Mouse (Mus musculus) kidney, adult 2 months (tissue): ENCODE results near the gene A830031A19Rik. TPM values are rescaled to one million over a fixed set of nuclear protein-coding genes. Genes with fewer than 3 reads are reported as not detected.

Experiments
- DNase-seq: peaks from one replicate; pipeline ENCODE4 v3.0.0; 2021
- H3K27ac ChIP-seq: fragments of 200-500 bp; 2 replicates; pipeline ENCODE4 v1.5.1; 2012; ENCODE audit warnings: low read depth, low read length, control low read depth, inconsistent platforms; ENCODE audit not compliant: insufficient read depth
- H3K27me3 ChIP-seq: fragments of 200-500 bp; replicated peaks from 2 replicates; pipeline ENCODE4 v1.6.1; 2012; ENCODE audit warnings: mild to moderate bottlenecking, moderate library complexity, low read length, inconsistent platforms; ENCODE audit not compliant: control insufficient read depth, insufficient read depth
- H3K36me3 ChIP-seq: fragments of 200-500 bp; 2 replicates; pipeline ENCODE4 v1.6.1; 2012; ENCODE audit warnings: mild to moderate bottlenecking, moderate library complexity, low read length, inconsistent platforms; ENCODE audit not compliant: control insufficient read depth, insufficient read depth
- H3K4me1 ChIP-seq: fragments of 200-500 bp; 2 replicates; pipeline ENCODE4 v1.6.1; 2011; ENCODE audit warnings: low read length; ENCODE audit not compliant: control insufficient read depth, insufficient read depth
- H3K4me3 ChIP-seq: fragments of 200-500 bp; 2 replicates; pipeline ENCODE4 v1.5.1; 2011; ENCODE audit warnings: mild to moderate bottlenecking, low read depth, low read length, control low read depth; ENCODE audit not compliant: insufficient read depth
- CTCF ChIP-seq: fragments of 200-500 bp; conservative IDR thresholded peaks from 2 replicates; pipeline ENCODE4 v1.5.1; 2011; ENCODE audit warnings: low read depth, mild to moderate bottlenecking, control low read depth, low read length, moderate library complexity, mixed read lengths; ENCODE audit not compliant: insufficient read depth, insufficient read length
- POLR2A ChIP-seq: fragments of 200-500 bp; IDR thresholded peaks from one replicate; pipeline ENCODE4 v1.6.1; 2011; ENCODE audit warnings: low read depth, low read length, control low read depth
- WGBS: fragments of 180-500 bp; shearing (Covaris S2); methylation state at CpG from one replicate; pipeline ENCODE4 v1.1.7; 2018; 5-methylcytosine and 5-hydroxymethylcytosine counted together
- polyA plus RNA-seq: library from polyadenylated mRNA; depleted of rRNA; stranded (reverse); fragments of >200 nt; gene quantifications from 2 replicates; pipeline ENCODE4 v1.2.3, GENCODE M21; 2012

Gene A830031A19Rik
- polyA plus RNA-seq, 1 experiment = not detected

DNA sequence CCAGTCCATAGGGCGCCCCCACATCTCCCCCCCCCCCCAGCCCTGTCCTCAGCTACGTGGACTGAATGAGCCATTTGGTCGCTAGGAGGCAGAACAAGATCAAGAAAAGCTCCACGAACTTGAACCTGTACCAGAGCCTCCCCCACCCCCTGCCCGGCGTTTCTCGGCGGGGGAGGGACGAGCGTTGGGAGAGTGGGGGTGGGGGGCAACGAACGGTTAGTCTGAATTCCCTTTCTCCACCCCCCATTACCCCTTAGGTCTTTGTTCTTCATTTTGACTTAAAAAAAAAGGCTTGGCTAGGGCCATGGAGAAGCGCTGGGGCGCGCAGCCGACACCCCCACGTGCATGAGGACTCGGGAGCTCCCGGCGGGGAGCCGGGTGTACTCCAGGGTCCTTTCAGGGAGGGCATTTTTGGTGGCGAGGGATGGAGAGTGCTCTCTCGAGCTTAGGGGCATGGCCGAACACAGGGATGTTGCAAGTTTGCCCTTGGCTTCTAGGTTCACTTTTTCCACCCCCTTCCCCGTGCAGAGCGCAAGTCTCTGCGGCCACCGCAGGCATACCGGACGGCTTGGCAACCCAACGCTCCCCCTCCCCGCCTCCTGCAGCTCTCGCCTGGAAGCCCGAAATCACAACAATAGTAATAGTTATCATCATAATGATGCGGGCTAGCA, 6.3 kb upstream of the A830031A19Rik start:
- H3K36me3 ChIP-seq = no peaks in the 10 kb centered on the region
- peaks cover 15% of the 10 kb centered on the region for H3K27me3 ChIP-seq
- H3K4me1 ChIP-seq = no peaks in the 10 kb centered on the region
- H3K4me3 ChIP-seq = peak overlapping the region; percentile 41
- WGBS = under 1% methylated on average over 35 of the region's 35 CpGs
- TF ChIP-seq CTCF (0 out of 2 replicates have a peak, but pooled peaks have one; percentile 25), POLR2A (no peak)
- DNase-seq = peak; percentile 48
- no peak overlapping the region for H3K27ac ChIP-seq

DNA sequence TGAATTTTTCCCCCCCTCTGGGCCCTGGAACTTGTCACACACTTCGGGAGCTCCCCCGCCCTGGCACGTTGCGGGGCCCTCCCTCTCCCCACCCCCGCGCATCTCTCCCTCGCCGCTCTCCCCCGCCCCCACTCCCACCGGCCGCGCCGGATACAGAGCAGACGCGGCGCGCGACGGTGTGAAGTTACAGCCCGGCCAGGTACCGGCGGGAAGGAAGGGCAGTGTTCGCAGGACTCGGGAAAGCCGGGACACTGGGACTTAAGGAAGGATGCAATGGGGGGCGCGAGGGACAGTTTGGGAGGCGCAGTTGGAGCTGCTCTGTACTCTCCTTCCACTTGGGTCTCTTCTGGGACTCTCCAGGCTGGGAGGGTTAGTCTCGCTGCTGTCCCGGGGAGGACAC, 5.7 kb upstream of the A830031A19Rik start:
- Histone ChIP-seq H3K36me3 (no peaks in the 10 kb centered on the region), H3K27ac (no peak overlapping the region), H3K4me1 (no peaks in the 10 kb centered on the region), H3K27me3 (peaks cover 17% of the 10 kb centered on the region), H3K4me3 (peak overlapping the region; percentile 26)
- WGBS = under 1% methylated on average over 30 of the region's 30 CpGs
- no peak for TF ChIP-seq CTCF
- TF ChIP-seq POLR2A = no peak
- DNase-seq = no peak

DNA sequence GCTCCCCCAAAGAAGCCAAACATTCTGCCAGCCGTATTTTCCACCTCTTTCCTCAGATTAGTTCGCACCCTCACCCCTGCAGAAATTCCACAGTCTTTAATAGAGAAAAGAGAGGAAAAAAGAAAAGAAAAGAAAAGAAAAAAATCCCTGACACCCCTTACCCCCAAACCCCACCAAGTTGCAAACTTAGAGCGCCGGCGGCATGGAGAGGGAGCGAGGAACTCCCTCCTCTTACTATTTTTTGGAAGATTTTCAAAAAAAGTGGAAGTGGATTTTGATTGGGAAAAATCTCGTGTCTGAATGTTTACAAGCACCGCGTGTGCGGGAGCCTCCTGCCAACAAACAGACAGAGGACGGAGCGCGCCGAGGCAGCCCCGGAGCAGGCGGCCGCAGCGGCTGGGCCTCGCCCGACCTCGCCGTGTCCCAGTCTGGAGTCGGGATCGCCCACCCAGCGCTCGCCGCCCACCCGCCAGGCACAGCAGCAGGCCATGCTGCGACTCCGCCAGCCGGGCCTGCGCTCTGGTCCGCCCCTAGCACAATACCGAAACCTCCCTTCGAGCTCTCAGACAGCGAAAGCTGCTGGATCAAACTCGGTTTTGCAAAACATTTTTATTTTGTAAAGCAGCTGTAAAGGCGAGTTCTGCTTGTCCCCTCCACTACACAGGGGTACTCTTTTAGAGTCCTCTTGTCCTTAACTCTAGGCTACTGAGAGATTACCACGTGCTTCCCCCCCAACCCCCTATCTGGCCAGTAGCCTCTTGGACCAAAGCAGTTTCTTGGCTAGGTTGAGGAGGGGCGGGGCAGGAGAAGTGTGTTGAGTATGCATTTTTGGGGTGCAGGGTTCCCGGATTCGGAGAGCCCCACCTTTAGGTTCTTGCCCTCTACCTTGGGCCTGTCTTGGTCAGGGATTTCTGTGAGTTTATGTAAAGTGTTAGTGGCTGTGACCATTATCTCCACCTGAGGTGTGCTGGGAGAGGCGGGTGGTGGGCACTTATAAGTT, 4.8 kb upstream of the A830031A19Rik start:
- Histone ChIP-seq H3K27ac (no peak overlapping the region), H3K4me3 (peak overlapping the region; percentile 40), H3K27me3 (peaks cover 21% of the 10 kb centered on the region), H3K4me1 (no peaks in the 10 kb centered on the region), H3K36me3 (no peaks in the 10 kb centered on the region)
- DNase-seq = peak; percentile 17
- no peak for TF ChIP-seq POLR2A
- no peak for TF ChIP-seq CTCF
- WGBS = 2% methylated on average over 43 of the region's 43 CpGs

DNA sequence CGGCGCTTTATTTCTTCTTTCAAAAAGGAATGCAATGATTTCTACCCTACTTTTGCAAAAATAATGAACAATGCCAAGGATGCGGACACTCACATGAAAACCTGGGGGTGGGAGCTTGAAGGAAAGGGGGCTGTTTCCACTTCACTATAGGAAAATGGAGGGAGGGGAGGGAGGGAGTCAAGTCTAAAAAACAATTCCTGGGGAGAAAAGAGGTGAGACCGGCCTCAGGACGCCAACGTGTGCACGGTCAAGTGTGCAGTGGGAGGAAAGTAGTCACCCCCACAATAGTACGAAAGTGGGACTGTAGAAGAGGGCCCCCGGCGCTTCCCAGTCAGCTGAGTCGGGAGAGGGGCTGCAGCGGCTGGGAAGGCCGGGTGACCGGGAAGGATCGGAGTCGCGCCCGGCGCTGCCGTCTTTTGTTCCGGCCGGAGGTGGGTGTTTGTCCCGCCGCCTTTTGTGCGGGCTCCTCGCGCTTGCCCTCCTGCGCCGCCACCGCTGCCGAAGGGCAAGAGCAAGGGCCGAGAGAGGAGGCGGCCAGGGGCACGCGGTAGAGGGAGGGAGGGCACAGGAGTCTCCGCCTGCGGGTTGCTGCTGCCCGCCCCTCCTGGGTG, 4.0 kb upstream of the A830031A19Rik start:
- H3K4me3 ChIP-seq = peak overlapping the region; percentile 26; the same call in 1 of the 2 replicates
- WGBS = 2% methylated on average over 38 of the region's 38 CpGs
- no peaks in the 10 kb centered on the region for H3K4me1 ChIP-seq
- peaks cover 22% of the 10 kb centered on the region for H3K27me3 ChIP-seq
- DNase-seq = peak; percentile 14
- no peaks in the 10 kb centered on the region for H3K36me3 ChIP-seq
- no peak for TF ChIP-seq POLR2A
- no peak for TF ChIP-seq CTCF
- H3K27ac ChIP-seq = no peak overlapping the region

DNA sequence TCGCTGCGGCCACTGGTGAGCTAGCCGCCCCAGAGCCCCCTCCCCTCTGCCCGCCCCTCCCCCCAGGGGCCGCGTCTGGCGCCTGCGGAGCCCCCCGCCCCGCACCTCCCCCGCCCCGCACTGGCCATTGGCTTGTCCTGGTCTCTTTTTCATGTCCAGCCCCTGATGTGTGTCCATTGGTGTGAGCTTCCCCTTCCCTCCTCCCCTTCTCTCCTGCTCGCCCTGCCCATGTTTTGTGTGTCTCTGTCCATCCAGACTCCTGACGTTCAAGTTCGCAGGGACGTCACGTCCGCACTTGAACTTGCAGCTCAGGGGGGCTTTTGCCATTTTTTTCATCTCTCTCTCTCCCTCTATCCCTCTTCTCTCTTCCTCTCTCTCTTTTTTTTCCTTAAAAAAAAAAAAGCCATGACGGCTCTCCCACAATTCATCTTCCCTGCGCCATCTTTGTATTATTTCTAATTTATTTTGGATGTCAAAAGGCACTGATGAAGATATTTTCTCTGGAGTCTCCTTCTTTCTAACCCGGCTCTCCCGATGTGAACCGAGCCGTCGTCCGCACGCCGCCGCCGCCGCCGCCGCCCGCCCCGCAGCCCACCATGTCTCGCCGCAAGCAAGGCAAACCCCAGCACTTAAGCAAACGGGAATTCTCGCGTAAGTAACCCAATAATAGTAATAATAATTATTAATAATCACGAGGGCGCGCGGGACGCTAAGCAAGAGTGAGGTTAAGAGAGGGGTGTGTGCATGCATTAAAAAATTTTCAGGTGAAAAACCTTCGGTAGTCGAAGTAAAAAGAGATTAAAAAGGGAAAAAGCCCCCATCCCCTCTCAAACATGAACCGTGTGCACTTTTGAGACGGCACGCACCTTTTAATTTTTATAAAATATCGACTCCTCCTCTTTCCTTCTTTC, 3.2 kb upstream of the A830031A19Rik start, which contains the start of gene Bcl11a:
Gene Bcl11a, plus strand, starts transcription at position 262 of the 911 bp plus-strand sequence.
- no peaks in the 10 kb centered on the region for H3K4me1 ChIP-seq
- no peaks in the 10 kb centered on the region for H3K36me3 ChIP-seq
- WGBS = 3% methylated on average over 46 of the region's 51 CpGs
- H3K27me3 ChIP-seq = peaks cover 22% of the 10 kb centered on the region
- H3K4me3 ChIP-seq = peak within 1 kb of the TSS; percentile 51
- DNase-seq = peak; percentile 14
- no peak for TF ChIP-seq CTCF
- TF ChIP-seq POLR2A = no peak
- H3K27ac ChIP-seq = no peak within 1 kb of the TSS
